Mouse (Mus musculus) heart, embryonic 11.5 days (tissue): Measurements from ENCODE around the gene Slc7a6os. TPM values are rescaled to one million over a fixed set of nuclear protein-coding genes. Genes with fewer than 3 reads are reported as not detected.
"Not testable (repeated sequence)": the region's sequence is repeated elsewhere in the genome, so short reads cannot be mapped to it uniquely, and the experiment has no call there.

Experiments used
- ATAC-seq: fragments of 200-750 bp; cut with Nextera tagmentation; replicated peaks from 2 replicates; pipeline ENCODE4 v1.8.0; 2017; ENCODE audit warnings: moderate library complexity; ENCODE audit not compliant: insufficient number of reproducible peaks, low FRiP score, low TSS enrichment
- H3K27ac ChIP-seq: fragments of 300-500 bp; sonication (generic); 2 replicates; pipeline ENCODE4 v1.5.1; 2014; ENCODE audit warnings: mild to moderate bottlenecking, low read depth, low read length
- H3K27me3 ChIP-seq: fragments of 300-500 bp; sonication (generic); 2 replicates; pipeline ENCODE4 v1.6.1; 2014; ENCODE audit warnings: mild to moderate bottlenecking, low read length, mixed read lengths; ENCODE audit not compliant: control insufficient read depth, insufficient read depth
- H3K36me3 ChIP-seq: fragments of 300-500 bp; sonication (generic); 2 replicates; pipeline ENCODE4 v1.6.1; 2014; ENCODE audit warnings: mild to moderate bottlenecking, low read length, moderate library complexity, mixed read lengths; ENCODE audit not compliant: control insufficient read depth, insufficient read depth
- H3K4me1 ChIP-seq: fragments of 300-500 bp; sonication (generic); 2 replicates; pipeline ENCODE4 v1.6.1; 2014; ENCODE audit warnings: low read length; ENCODE audit not compliant: control insufficient read depth, insufficient read depth
- H3K4me2 ChIP-seq: fragments of 300-500 bp; sonication (generic); 2 replicates; pipeline ENCODE4 v1.6.1; 2014; ENCODE audit warnings: mild to moderate bottlenecking, moderate library complexity
- H3K4me3 ChIP-seq: fragments of 300-500 bp; sonication (generic); 2 replicates; pipeline ENCODE4 v1.5.1; 2014; ENCODE audit warnings: low read depth, low read length
- H3K9ac ChIP-seq: fragments of 300-500 bp; sonication (generic); 2 replicates; pipeline ENCODE4 v1.6.1; 2014; ENCODE audit warnings: mild to moderate bottlenecking, low read depth, low read length, moderate library complexity
- H3K9me3 ChIP-seq: fragments of 300-500 bp; sonication (generic); replicated peaks from 2 replicates; pipeline ENCODE4 v1.6.1; 2016; ENCODE audit warnings: low read length; ENCODE audit not compliant: control insufficient read depth
- WGBS: fragments of 180-500 bp; shearing (Covaris S2); extraction: QIAGEN DNeasy Blood & Tissue Kit; methylation state at CpG from one replicate; pipeline ENCODE4 v1.1.7; 2014; ENCODE audit not compliant: insufficient replicate concordance; 5-methylcytosine and 5-hydroxymethylcytosine counted together
- polyA plus RNA-seq: library from polyadenylated mRNA; unstranded; fragments of >200 nt; fragmentation: Nextera tagmentation; extraction: Ambion mirVana; gene quantifications from 2 replicates; pipeline ENCODE4 v1.2.1, GENCODE M21; 2014

Slc7a6os gene
- polyA plus RNA-seq, 1 experiment from 2014 or later = 31.7 TPM

- WGBS = 46% methylated on average over 9 of the region's 9 CpGs
- H3K36me3 ChIP-seq = peaks cover 20% of the 10 kb centered on the region
- H3K9ac ChIP-seq = no peak overlapping the region
- no peak overlapping the region for H3K27ac ChIP-seq
- H3K4me2 ChIP-seq = no peak overlapping the region
- no peak for ATAC-seq
- no peak overlapping the region for H3K4me3 ChIP-seq
- H3K4me1 ChIP-seq = no peaks in the 10 kb centered on the region
- H3K27me3 ChIP-seq = no peaks in the 10 kb centered on the region
- no peaks in the 10 kb centered on the region for H3K9me3 ChIP-seq
These were observed 15.9 kb upstream of the Slc7a6os start for GRCm38 (mm10) chr8:106226589-106226988.

DNA sequence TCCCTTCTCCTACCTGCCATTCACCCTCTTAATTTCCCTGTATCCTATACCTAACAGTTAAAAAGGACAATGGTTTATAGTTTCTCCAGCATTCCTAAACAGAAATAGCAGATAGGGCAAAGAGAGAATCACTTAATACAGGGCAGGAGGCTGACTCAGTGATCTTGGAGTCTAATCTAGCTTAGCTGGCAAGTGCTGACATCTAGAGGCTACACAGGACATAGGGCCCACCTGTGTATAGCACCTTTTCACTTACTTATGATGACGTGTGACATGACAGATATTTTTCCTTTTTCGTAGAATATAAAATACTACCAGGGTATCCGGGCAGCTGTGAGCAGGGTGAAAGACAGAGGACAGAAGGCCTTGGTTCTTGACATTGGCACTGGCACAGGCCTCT is 8.9 kb upstream of the Slc7a6os start:
- 75% methylated on average over 3 of the region's 3 CpGs for WGBS
- ATAC-seq = no peak
- peaks cover 16% of the 10 kb centered on the region; the same call in 1 of the 2 replicates for H3K36me3 ChIP-seq

DNA sequence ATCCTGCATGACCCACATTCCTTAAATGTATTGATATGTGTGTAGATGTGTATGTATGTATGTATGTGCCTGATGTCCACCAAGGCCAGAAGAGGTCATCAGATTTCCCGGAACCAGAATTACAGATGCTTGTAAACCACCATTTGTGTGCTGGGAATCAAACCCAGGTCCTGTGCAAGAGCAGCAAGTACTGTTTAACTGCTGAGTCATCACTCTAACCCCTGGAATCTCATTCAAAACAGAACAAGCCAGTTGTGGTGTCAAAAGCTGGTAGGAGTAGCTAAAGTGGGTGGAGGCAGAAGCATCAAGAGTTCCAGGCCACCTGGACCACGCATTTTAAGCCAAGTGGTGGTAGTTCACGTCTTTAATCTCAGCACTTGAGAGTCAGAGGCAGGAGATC is 3.2 kb upstream of the Slc7a6os start:
- Histone ChIP-seq H3K4me3 (no peak overlapping the region), H3K9ac (no peak overlapping the region), H3K4me1 (peaks cover 6% of the 10 kb centered on the region), H3K4me2 (no peak overlapping the region), H3K27me3 (no peaks in the 10 kb centered on the region), H3K36me3 (peaks cover 21% of the 10 kb centered on the region), H3K9me3 (no peaks in the 10 kb centered on the region), H3K27ac (no peak overlapping the region)
- WGBS = 88% methylated on average over 3 of the region's 3 CpGs
- no peak for ATAC-seq

More for the DNA sequence above, 8.9 kb upstream of the Slc7a6os start:
- Histone ChIP-seq H3K9me3 (no peaks in the 10 kb centered on the region), H3K27ac (no peak overlapping the region), H3K4me2 (no peak overlapping the region), H3K9ac (no peak overlapping the region), H3K27me3 (no peaks in the 10 kb centered on the region), H3K4me1 (no peaks in the 10 kb centered on the region), H3K4me3 (no peak overlapping the region)

DNA sequence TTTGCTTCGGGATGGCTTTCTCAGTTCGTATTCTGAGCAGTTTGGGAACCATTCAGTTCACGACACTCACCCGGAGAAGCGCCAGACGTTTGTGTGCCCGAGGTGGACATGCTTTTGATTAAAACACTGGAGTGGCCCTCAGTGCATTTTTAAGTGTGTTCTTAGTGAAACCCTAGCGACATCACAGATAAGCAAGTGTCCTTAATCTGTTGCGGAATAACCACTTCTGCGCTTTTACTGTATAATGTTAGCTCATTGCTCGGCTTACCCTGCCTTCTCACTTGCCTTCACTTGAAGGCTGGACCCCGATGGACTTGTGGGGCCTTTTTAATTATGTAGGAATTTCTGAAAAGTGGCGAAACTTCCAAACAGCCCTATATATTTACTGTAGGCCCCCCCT is 686 bp upstream of the Slc7a6os start:
- WGBS = 5% methylated on average over 13 of the region's 13 CpGs
- no peaks in the 10 kb centered on the region for H3K27me3 ChIP-seq
- peaks cover 6% of the 10 kb centered on the region for H3K4me1 ChIP-seq
- H3K4me2 ChIP-seq = peak overlapping the region; percentile 67
- H3K27ac ChIP-seq = peak overlapping the region; percentile 90
- H3K9me3 ChIP-seq = no peaks in the 10 kb centered on the region
- no peak for ATAC-seq
- H3K4me3 ChIP-seq = peak overlapping the region; percentile 89
- H3K9ac ChIP-seq = peak overlapping the region; percentile 96
- peaks cover 19% of the 10 kb centered on the region for H3K36me3 ChIP-seq

DNA sequence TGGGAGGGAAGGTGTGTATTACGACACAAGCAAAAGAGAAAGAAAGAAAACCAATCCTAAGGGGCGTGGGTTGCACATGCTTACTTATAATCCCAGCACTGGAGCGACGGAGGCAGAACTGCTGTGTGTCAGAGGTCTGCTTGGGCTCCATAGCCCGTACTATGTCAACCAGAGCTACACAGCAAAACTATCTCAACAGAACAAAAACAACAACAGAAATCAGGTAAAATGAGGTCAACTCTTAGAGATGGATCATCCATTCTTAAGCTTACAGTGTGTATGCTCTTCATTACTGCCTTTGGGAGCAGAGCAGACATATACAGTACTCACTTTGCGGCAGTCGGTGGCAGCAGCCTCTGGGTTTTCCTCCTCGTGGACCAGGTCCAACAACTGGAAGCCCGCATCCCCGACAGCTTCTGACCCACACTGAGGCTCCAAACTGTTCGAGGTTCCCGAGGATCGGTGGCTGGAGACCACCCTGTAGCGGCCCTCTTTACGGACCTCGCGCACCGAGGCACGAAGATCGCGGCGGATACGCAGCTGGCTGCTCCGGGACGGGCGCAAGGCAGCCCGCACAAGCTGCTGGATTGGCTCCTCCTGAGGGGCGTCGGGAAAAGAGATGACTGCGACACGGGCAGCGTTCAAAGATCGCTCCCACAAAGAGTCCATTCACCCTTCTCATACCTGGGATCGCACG is 552 bp downstream of the Slc7a6os start:
- 1% methylated on average over 35 of the region's 35 CpGs for WGBS
- Histone ChIP-seq H3K36me3 (peaks cover 17% of the 10 kb centered on the region), H3K27ac (peak overlapping the region; percentile 90), H3K9me3 (no peaks in the 10 kb centered on the region), H3K4me1 (peaks cover 6% of the 10 kb centered on the region), H3K4me2 (peak overlapping the region; percentile 67), H3K27me3 (no peaks in the 10 kb centered on the region), H3K4me3 (peak overlapping the region; percentile 89), H3K9ac (peak overlapping the region; percentile 96)
- peak; percentile 31 for ATAC-seq

DNA sequence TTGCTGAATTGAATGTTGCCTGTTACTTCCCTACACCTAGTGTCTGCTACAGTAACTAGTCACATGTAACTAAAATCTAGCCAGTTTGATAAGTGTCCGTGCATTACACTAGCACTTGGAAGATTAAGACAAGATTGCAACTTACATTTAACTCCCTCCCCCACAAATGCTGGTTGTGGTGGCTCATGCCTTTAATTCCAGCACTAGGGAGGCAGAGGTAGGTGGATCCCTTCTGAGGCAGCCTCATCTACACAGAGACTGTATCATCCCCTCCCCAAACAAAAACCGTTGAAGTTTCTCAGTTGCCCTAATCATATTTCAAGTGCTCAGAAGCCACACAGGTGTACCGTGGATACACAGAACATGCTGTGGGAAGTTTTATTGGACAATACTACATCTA is 11.1 kb downstream of the Slc7a6os start:
- not testable (repeated sequence) for H3K27me3 ChIP-seq, H3K27ac ChIP-seq, ATAC-seq, H3K4me1 ChIP-seq, H3K4me2 ChIP-seq, H3K9me3 ChIP-seq, H3K9ac ChIP-seq, H3K4me3 ChIP-seq
- peaks cover 19% of the 10 kb centered on the region for H3K36me3 ChIP-seq
- 78% methylated on average over 3 of the region's 3 CpGs for WGBS

DNA sequence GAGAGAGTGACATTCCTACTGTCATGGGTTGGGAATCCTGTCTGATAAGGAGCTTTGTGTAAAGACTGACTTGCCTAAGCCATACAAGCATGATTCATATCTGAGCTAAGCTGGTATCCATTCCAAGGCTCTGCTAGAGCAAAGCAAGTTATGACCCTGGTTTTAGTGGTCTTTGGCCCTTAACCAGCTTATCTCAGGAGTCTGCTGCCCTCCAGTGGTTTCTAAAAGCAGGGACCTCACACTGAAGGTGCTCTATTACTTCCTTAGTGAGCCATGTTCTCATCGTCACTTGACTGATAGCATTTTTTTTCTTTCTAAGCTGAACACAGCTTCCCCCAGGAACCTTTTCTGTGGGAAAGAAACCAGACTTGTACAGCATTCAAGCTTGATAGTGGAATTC is 12.0 kb downstream of the Slc7a6os start:
- H3K9me3 ChIP-seq = no peaks in the 10 kb centered on the region
- no peaks in the 10 kb centered on the region for H3K4me1 ChIP-seq
- WGBS = 8% methylated on average over 1 of the region's 1 CpGs
- H3K27ac ChIP-seq = no peak overlapping the region
- no peak overlapping the region for H3K9ac ChIP-seq
- peaks cover 15% of the 10 kb centered on the region for H3K36me3 ChIP-seq
- no peak overlapping the region for H3K4me3 ChIP-seq
- no peak for ATAC-seq
- H3K27me3 ChIP-seq = no peaks in the 10 kb centered on the region
- H3K4me2 ChIP-seq = no peak overlapping the region

- Histone ChIP-seq H3K4me1 (no peaks in the 10 kb centered on the region; the same call in 1 of the 2 replicates), H3K36me3 (peaks cover 12% of the 10 kb centered on the region)
- no peak for ATAC-seq
These were observed 16.7 kb downstream of the Slc7a6os start for GRCm38 (mm10) chr8:106194062-106194461.

GRCm38 (mm10) chr8:106193162-106193561 is 17.6 kb downstream of the Slc7a6os start:
- H3K36me3 ChIP-seq = peaks cover 13% of the 10 kb centered on the region

More at GRCm38 (mm10) chr8:106194062-106194461, 16.7 kb downstream of the Slc7a6os start:
- Histone ChIP-seq H3K9me3 (no peaks in the 10 kb centered on the region), H3K9ac (no peak overlapping the region), H3K4me2 (no peak overlapping the region), H3K27ac (no peak overlapping the region), H3K4me3 (no peak overlapping the region), H3K27me3 (no peaks in the 10 kb centered on the region)
- 47% methylated on average over 5 of the region's 5 CpGs for WGBS

More at GRCm38 (mm10) chr8:106193162-106193561, 17.6 kb downstream of the Slc7a6os start:
- WGBS = 59% methylated on average over 6 of the region's 6 CpGs
- no peak overlapping the region for H3K4me3 ChIP-seq
- H3K4me2 ChIP-seq = no peak overlapping the region
- H3K4me1 ChIP-seq = no peaks in the 10 kb centered on the region; the same call in 1 of the 2 replicates
- H3K9me3 ChIP-seq = no peaks in the 10 kb centered on the region
- no peak overlapping the region for H3K9ac ChIP-seq
- no peak overlapping the region for H3K27ac ChIP-seq
- no peaks in the 10 kb centered on the region for H3K27me3 ChIP-seq
- ATAC-seq = no peak
